Mouse (Mus musculus): ENCODE results near the gene Ppp6r3. TPM values are rescaled to one million over a fixed set of nuclear protein-coding genes. Genes with fewer than 3 reads are reported as not detected.

Gene Ppp6r3
- total RNA-seq, 2 experiments from 2014 or later = 79.2 to 80.9 TPM

Other genes starting within 250 kb of the Ppp6r3 start
- under 1 TPM; 0.27 to 0.44 TPM for gene Tesmin, start 186.9 kb downstream of the Ppp6r3 start, total RNA-seq (2021)
- 1 to 10 TPM in 1 of 2 experiments, under 1 TPM in 1; 0.98 to 1.4 TPM for gene Gal, start 161.2 kb downstream of the Ppp6r3 start, total RNA-seq (2021)
- gene Lrp5, start 110.8 kb upstream of the Ppp6r3 start, total RNA-seq (2021) = 10 to 100 TPM in 1 of 2 experiments, 1 to 10 TPM in 1; 9.1 to 10.0 TPM
- 10 to 100 TPM; 35.1 TPM for gene 1810055G02Rik, start 132.5 kb upstream of the Ppp6r3 start, total RNA-seq (2021)
- 10 to 100 TPM; 50.7 to 52.3 TPM for gene Kmt5b, start 191.7 kb upstream of the Ppp6r3 start, total RNA-seq (2021)